Mouse (Mus musculus): ENCODE data around the gene Dph1.

- TF ChIP-seq CTCF (conservative IDR thresholded peaks at IDR 0.05; ENCODE audit: low read length) (no peak), POU5F1 (IDR thresholded peaks at IDR 0.05; ENCODE audit: borderline replicate concordance, low read length) (no peak)
Measured at GRCm38 (mm10) chr11:75173799-75174165, 17.3 kb downstream of the Dph1 start.

All from E14TG2a.4 (cell line).